In genomic region chr6:67896495-67896894, GRCm38 (mm10) we compare ENCODE assay signal across 24 mouse cellular contexts.
"Had no signal": no experiment of that assay in that cellular context is flagged by ENCODE, and none has a peak within 500 bp of the region (broad histone marks: within the 10 kb centered on the region; RNA-seq: fewer than 3 reads in every experiment).

No protein-coding gene starts in this region.

- H3K27ac ChIP-seq: gastrocnemius, adult 2 months; heart, adult 2 months; heart, embryonic 13.5 days; heart, embryonic 15.5 days; hindbrain, embryonic 10.5 days; hindbrain, embryonic 12.5 days; hindbrain, embryonic 14.5 days; intestine, embryonic 15.5 days; layer of hippocampus, adult 2 months; left cerebral cortex, adult 2 months; limb, embryonic 10.5 days; limb, embryonic 12.5 days had no signal

- H3K4me3 ChIP-seq: gastrocnemius, adult 2 months; heart, adult 2 months; heart, embryonic 13.5 days; heart, embryonic 15.5 days; hindbrain, embryonic 10.5 days; hindbrain, embryonic 12.5 days; intestine, embryonic 15.5 days; layer of hippocampus, adult 2 months; left cerebral cortex, adult 2 months; limb, embryonic 10.5 days; limb, embryonic 12.5 days had no signal

- H3K4me2 ChIP-seq: heart, embryonic 11.5 days; heart, embryonic 13.5 days; heart, embryonic 15.5 days; hindbrain, embryonic 12.5 days; hindbrain, embryonic 14.5 days; intestine, embryonic 15.5 days; limb, embryonic 12.5 days; liver, embryonic 11.5 days had no signal

- DNase-seq: gastrocnemius, adult 2 months; gastrocnemius, postnatal 10 days; gastrocnemius, postnatal 25 days; heart, adult 2 months; heart, postnatal 14 days; heart, postnatal 4 days; kidney, adult 18-20 months; kidney, adult 8-10 months; kidney, postnatal 10 days; kidney, postnatal 25 days; kidney, postnatal 4 days; liver had no signal

- H3K9ac ChIP-seq: heart, embryonic 13.5 days; heart, embryonic 15.5 days; hindbrain, embryonic 12.5 days; hindbrain, embryonic 14.5 days; intestine, embryonic 15.5 days; limb, embryonic 12.5 days had no signal

- H3K36me3 ChIP-seq: heart, embryonic 13.5 days; heart, embryonic 15.5 days; hindbrain, embryonic 10.5 days; hindbrain, embryonic 12.5 days; intestine, embryonic 15.5 days; limb, embryonic 10.5 days; limb, embryonic 12.5 days had no signal

- H3K4me1 ChIP-seq: heart, embryonic 13.5 days; heart, embryonic 15.5 days; hindbrain, embryonic 10.5 days; hindbrain, embryonic 12.5 days; intestine, embryonic 15.5 days; limb, embryonic 10.5 days; limb, embryonic 12.5 days had no signal

- H3K27me3 ChIP-seq: heart, embryonic 13.5 days; heart, embryonic 15.5 days; hindbrain, embryonic 12.5 days; intestine, embryonic 15.5 days; limb, embryonic 12.5 days had no signal

- H3K9me3 ChIP-seq: heart, embryonic 13.5 days; heart, embryonic 15.5 days; hindbrain, embryonic 10.5 days; hindbrain, embryonic 12.5 days; intestine, embryonic 15.5 days; limb, embryonic 10.5 days; limb, embryonic 12.5 days had no signal
